Mouse (Mus musculus): ENCODE data around the gene Cdc37l1.

- no peak for TF ChIP-seq CTCF (IDR thresholded peaks at IDR 0.05; ENCODE audit: borderline replicate concordance, extremely low read depth, insufficient read depth, insufficient read length)
- no peak for TF ChIP-seq POLR2A (IDR thresholded peaks at IDR 0.05; ENCODE audit: borderline replicate concordance, extremely low read depth, insufficient read depth, insufficient read length, poor library complexity, severe bottlenecking)
Observed at GRCm38 (mm10) chr19:29011355-29011990, 21.3 kb downstream of the Cdc37l1 start.

All from brain, embryonic 14.5 days (tissue).